Mouse (Mus musculus): ENCODE results near the gene Sprr2a3.

DNA sequence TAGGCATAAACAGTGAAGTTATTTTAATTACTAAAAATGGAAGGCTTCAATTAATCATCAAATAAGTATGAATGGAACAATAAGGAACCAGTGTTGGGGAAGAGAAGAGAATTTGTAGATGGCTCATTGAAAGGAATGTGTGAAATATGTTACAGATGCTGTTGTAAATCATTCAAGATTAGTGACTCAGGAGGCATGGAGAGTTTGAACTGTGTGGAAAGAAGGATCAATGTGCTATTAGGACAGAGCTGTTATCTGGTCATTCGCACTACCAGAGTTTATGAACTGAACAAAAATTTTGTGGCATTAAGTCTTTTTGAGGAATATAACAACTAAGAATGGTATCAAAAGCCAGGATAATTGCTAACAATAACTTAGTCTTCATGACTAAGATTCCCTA is 22.2 kb downstream of the Sprr2a3 start:
- TF ChIP-seq POLR2A (IDR thresholded peaks at IDR 0.05; ENCODE audit: low read depth, low read length) = no peak
- TF ChIP-seq CTCF (conservative IDR thresholded peaks at IDR 0.05; ENCODE audit: insufficient read depth, insufficient read length, low read depth, low read length) = no peak
